Comparison of ENCODE assay signal across 11 mouse cellular contexts in the genomic region with DNA sequence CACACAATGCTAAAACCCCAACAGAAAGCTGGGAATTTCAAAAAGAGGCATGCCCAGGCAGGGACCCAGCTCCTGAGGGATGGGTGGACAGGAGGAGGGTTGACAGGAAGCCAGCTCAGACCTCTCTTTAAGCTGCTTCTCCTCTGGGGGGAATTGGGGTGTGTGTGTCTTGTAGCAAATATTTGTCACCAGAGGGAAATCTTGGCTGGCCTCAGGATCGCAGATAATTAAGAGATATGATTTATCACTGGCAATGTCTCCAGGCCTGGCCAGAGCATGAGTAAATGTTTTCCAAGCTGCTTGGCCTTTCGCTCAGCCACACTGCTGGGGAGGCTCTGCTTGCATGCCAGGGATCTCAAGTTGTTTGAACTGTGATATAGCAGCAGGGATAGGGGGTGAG.
DNase-seq lines count a peak whose midpoint lies in the region; ATAC-seq and TF ChIP-seq lines count a peak whose summit lies in the region.
"Had no signal": no experiment of that assay in that cellular context is flagged by ENCODE, and none has a peak within 500 bp of the region (broad histone marks: within the 10 kb centered on the region; RNA-seq: fewer than 3 reads in every experiment).

No protein-coding gene starts in this region.

- H3K27me3 ChIP-seq in hindbrain, embryonic 14.5 days (ENCODE audit: control insufficient read depth, insufficient read depth, low read length) = no peaks in the 10 kb centered on the region
- H3K27me3 ChIP-seq in hindbrain, embryonic 13.5 days = 0 out of 2 replicates have a peak, but pooled peaks cover 4% of the 10 kb centered on the region
- H3K27me3 ChIP-seq: megakaryocyte, embryonic 14.5 days had no signal

- DNase-seq in hindbrain, embryonic 14.5 days (ENCODE audit: low spot score) = no peak
- peak; percentile 90 for DNase-seq in Muller cell, postnatal 12 days (ENCODE audit: inconsistent ontology term)
- DNase-seq in gastrocnemius, adult 18-20 months (ENCODE audit: low spot score) = peak; percentile 64
- DNase-seq in kidney, postnatal 25 days = peak; percentile 35 to 49
- DNase-seq in cerebellum, adult 9-10 months = no peak
- no peak for DNase-seq in layer of hippocampus, adult 2 months (ENCODE audit: low spot score in 2 of 2)
- DNase-seq in thymus, postnatal 10 days (ENCODE audit: low spot score in 2 of 2) = no peak
- DNase-seq: thymus, adult 2 months had no signal

- H3K4me1 ChIP-seq in hindbrain, embryonic 14.5 days (replicated peaks; ENCODE audit: control insufficient read depth, insufficient read depth, low read length) = peaks cover 3% of the 10 kb centered on the region; the same call in 1 of the 2 replicates
- peaks cover 15% of the 10 kb centered on the region for H3K4me1 ChIP-seq in hindbrain, embryonic 13.5 days (replicated peaks)
- H3K4me1 ChIP-seq: megakaryocyte, embryonic 14.5 days had no signal

- ATAC-seq in hindbrain, embryonic 14.5 days (ENCODE audit: low FRiP score) = peak; percentile 49; the same call in 1 of the 2 replicates
- ATAC-seq in hindbrain, embryonic 13.5 days (ENCODE audit: low FRiP score) = no peak

- no peak overlapping the region for H3K27ac ChIP-seq in hindbrain, embryonic 14.5 days
- H3K27ac ChIP-seq in hindbrain, embryonic 13.5 days = no peak overlapping the region
- H3K27ac ChIP-seq in layer of hippocampus, adult 2 months = no peak overlapping the region

- no peak overlapping the region for H3K4me3 ChIP-seq in hindbrain, embryonic 14.5 days (replicated peaks; ENCODE audit: low read length)
- H3K4me3 ChIP-seq in hindbrain, embryonic 13.5 days = no peak overlapping the region
- H3K4me3 ChIP-seq in layer of hippocampus, adult 2 months = no peak overlapping the region
- H3K4me3 ChIP-seq: heart, embryonic 12.5 days; megakaryocyte, embryonic 14.5 days had no signal

- no peak for TF ChIP-seq CTCF in layer of hippocampus, adult 2 months (conservative IDR thresholded peaks at IDR 0.05)

- 72% methylated on average over 2 of the region's 2 CpGs for WGBS in hindbrain, embryonic 14.5 days
- 67% methylated on average over 2 of the region's 2 CpGs for WGBS in hindbrain, embryonic 13.5 days

- H3K36me3 ChIP-seq in hindbrain, embryonic 14.5 days (replicated peaks; ENCODE audit: control insufficient read depth, insufficient read depth) = no peaks in the 10 kb centered on the region
- H3K36me3 ChIP-seq in hindbrain, embryonic 13.5 days = no peaks in the 10 kb centered on the region
- H3K36me3 ChIP-seq: heart, embryonic 12.5 days had no signal

- no peaks in the 10 kb centered on the region for H3K9me3 ChIP-seq in hindbrain, embryonic 14.5 days (ENCODE audit: control insufficient read depth, low read length)
- no peaks in the 10 kb centered on the region for H3K9me3 ChIP-seq in hindbrain, embryonic 13.5 days
- H3K9me3 ChIP-seq: heart, embryonic 12.5 days had no signal

- H3K4me2 ChIP-seq in hindbrain, embryonic 14.5 days (replicated peaks) = no peak overlapping the region
- no peak overlapping the region for H3K4me2 ChIP-seq in hindbrain, embryonic 13.5 days
- H3K4me2 ChIP-seq: heart, embryonic 12.5 days had no signal

- no peak overlapping the region for H3K9ac ChIP-seq in hindbrain, embryonic 14.5 days
- no peak overlapping the region for H3K9ac ChIP-seq in hindbrain, embryonic 13.5 days
- H3K9ac ChIP-seq: heart, embryonic 12.5 days had no signal

Comparison
In these comparisons a context has a peak if more than half of its experiments do, and no peak if none do; other contexts are left out.
1. DNase-seq: peak in Muller cell, postnatal 12 days (single experiment), gastrocnemius, adult 18-20 months (single experiment) and kidney, postnatal 25 days (2 of 2); none in hindbrain, embryonic 14.5 days (single experiment), cerebellum, adult 9-10 months (single experiment), layer of hippocampus, adult 2 months (0 of 2) and thymus, postnatal 10 days (0 of 2).